Mouse (Mus musculus) spleen, adult 2 months (tissue): Measurements from ENCODE around the gene Fgfr2.

Source experiments
- CTCF ChIP-seq: fragments of 200-500 bp; IDR thresholded peaks from 2 replicates; pipeline ENCODE4 v1.5.1; 2011; ENCODE audit warnings: mild to moderate bottlenecking, inconsistent platforms; ENCODE audit not compliant: insufficient read depth, insufficient read length, insufficient replicate concordance; ENCODE audit errors: extremely low read depth
- POLR2A ChIP-seq: fragments of 200-500 bp; IDR thresholded peaks from 2 replicates; pipeline ENCODE4 v1.6.1; 2011; ENCODE audit warnings: low read depth, low read length, inconsistent platforms

GRCm38 (mm10) chr7:130309180-130309579 is 2814.0 kb downstream of the Fgfr2 start:
- no peak for TF ChIP-seq CTCF
- TF ChIP-seq POLR2A = no peak
